Mouse (Mus musculus): ENCODE measurements at regions not wholly inside any gene's neighbourhood (a gene's known extent, or its start where the extent isn't known, plus 50 kb on each side); places are given as distances from the start of the nearest gene placed in this dataset.

- DNase-seq (ENCODE audit: low spot score), result no peak
- Histone ChIP-seq H3K4me2 (ENCODE audit: low read depth, low read length) (no peak overlapping the region), H3K9me3 (replicated peaks; ENCODE audit: control insufficient read depth, low read length) (no peaks in the 10 kb centered on the region), H3K36me3 (replicated peaks; ENCODE audit: control insufficient read depth, insufficient read depth, low read length) (no peaks in the 10 kb centered on the region), H3K4me3 (ENCODE audit: low read depth, low read length) (no peak overlapping the region), H3K4me1 (ENCODE audit: control insufficient read depth, insufficient read depth) (no peaks in the 10 kb centered on the region), H3K27me3 (ENCODE audit: control insufficient read depth, insufficient read depth, low read length) (peaks cover 16% of the 10 kb centered on the region; the same call in 1 of the 2 replicates), H3K27ac (ENCODE audit: low read depth) (no peak overlapping the region), H3K9ac (replicated peaks; ENCODE audit: low read depth, low read length) (no peak overlapping the region)
- 82% methylated on average over 8 of the region's 8 CpGs for WGBS
- ATAC-seq (ENCODE audit: insufficient read depth, low read depth), result no peak
- TF ChIP-seq CTCF (IDR thresholded peaks at IDR 0.05; ENCODE audit: low read depth), result no peak
- no peak for TF ChIP-seq EP300 (IDR thresholded peaks at IDR 0.05; ENCODE audit: low read depth)
These were observed 84.6 kb downstream of the Rplp1 start for GRCm38 (mm10) chr9:61829736-61830135.

- DNase-seq (ENCODE audit: low spot score) (no peak), ATAC-seq (ENCODE audit: insufficient read depth, low read depth) (no peak)
- no peak overlapping the region for H3K9ac ChIP-seq (replicated peaks; ENCODE audit: low read depth, low read length)
- no peaks in the 10 kb centered on the region for H3K4me1 ChIP-seq (ENCODE audit: control insufficient read depth, insufficient read depth)
- TF ChIP-seq CTCF (IDR thresholded peaks at IDR 0.05; ENCODE audit: low read depth) (no peak), EP300 (IDR thresholded peaks at IDR 0.05; ENCODE audit: low read depth) (no peak)
- no peaks in the 10 kb centered on the region for H3K36me3 ChIP-seq (replicated peaks; ENCODE audit: control insufficient read depth, insufficient read depth, low read length)
- no peak overlapping the region for H3K4me3 ChIP-seq (ENCODE audit: low read depth, low read length)
- no peak overlapping the region for H3K27ac ChIP-seq (ENCODE audit: low read depth)
- peaks cover 16% of the 10 kb centered on the region; the same call in 1 of the 2 replicates for H3K27me3 ChIP-seq (ENCODE audit: control insufficient read depth, insufficient read depth, low read length)
- WGBS, result 78% methylated on average over 3 of the region's 3 CpGs
- no peak overlapping the region for H3K4me2 ChIP-seq (ENCODE audit: low read depth, low read length)
- H3K9me3 ChIP-seq (replicated peaks; ENCODE audit: control insufficient read depth, low read length), result no peaks in the 10 kb centered on the region
These were observed 85.0 kb downstream of the Rplp1 start for GRCm38 (mm10) chr9:61829301-61829700.

- 93% methylated on average over 4 of the region's 4 CpGs for WGBS
- no peak for TF ChIP-seq EP300 (IDR thresholded peaks at IDR 0.05; ENCODE audit: low read depth)
- no peak for TF ChIP-seq CTCF (IDR thresholded peaks at IDR 0.05; ENCODE audit: low read depth)
- H3K4me2 ChIP-seq (ENCODE audit: low read depth, low read length), result no peak overlapping the region
These were observed 86.6 kb downstream of the Rplp1 start for GRCm38 (mm10) chr9:61827721-61828120.

GRCm38 (mm10) chr9:61827014-61827413, 87.3 kb downstream of the Rplp1 start:
- no peaks in the 10 kb centered on the region for H3K9me3 ChIP-seq (replicated peaks; ENCODE audit: control insufficient read depth, low read length)
- no peak overlapping the region for H3K9ac ChIP-seq (replicated peaks; ENCODE audit: low read depth, low read length)
- no peak overlapping the region for H3K4me3 ChIP-seq (ENCODE audit: low read depth, low read length)
- TF ChIP-seq CTCF (IDR thresholded peaks at IDR 0.05; ENCODE audit: low read depth) (no peak), EP300 (IDR thresholded peaks at IDR 0.05; ENCODE audit: low read depth) (no peak)
- H3K27me3 ChIP-seq (ENCODE audit: control insufficient read depth, insufficient read depth, low read length), result peaks cover 16% of the 10 kb centered on the region; the same call in 1 of the 2 replicates
- no peak overlapping the region for H3K27ac ChIP-seq (ENCODE audit: low read depth)
- 59% methylated on average over 2 of the region's 2 CpGs for WGBS
- no peak overlapping the region for H3K4me2 ChIP-seq (ENCODE audit: low read depth, low read length)
- no peak for ATAC-seq (ENCODE audit: insufficient read depth, low read depth)
- DNase-seq (ENCODE audit: low spot score), result no peak
- H3K4me1 ChIP-seq (ENCODE audit: control insufficient read depth, insufficient read depth), result no peaks in the 10 kb centered on the region
- H3K36me3 ChIP-seq (replicated peaks; ENCODE audit: control insufficient read depth, insufficient read depth, low read length), result no peaks in the 10 kb centered on the region

More at GRCm38 (mm10) chr9:61827721-61828120, 86.6 kb downstream of the Rplp1 start:
- Histone ChIP-seq H3K27me3 (ENCODE audit: control insufficient read depth, insufficient read depth, low read length) (peaks cover 16% of the 10 kb centered on the region; the same call in 1 of the 2 replicates), H3K4me3 (ENCODE audit: low read depth, low read length) (no peak overlapping the region), H3K4me1 (ENCODE audit: control insufficient read depth, insufficient read depth) (no peaks in the 10 kb centered on the region), H3K9ac (replicated peaks; ENCODE audit: low read depth, low read length) (no peak overlapping the region), H3K9me3 (replicated peaks; ENCODE audit: control insufficient read depth, low read length) (no peaks in the 10 kb centered on the region), H3K36me3 (replicated peaks; ENCODE audit: control insufficient read depth, insufficient read depth, low read length) (no peaks in the 10 kb centered on the region), H3K27ac (ENCODE audit: low read depth) (no peak overlapping the region)
- ATAC-seq (ENCODE audit: insufficient read depth, low read depth), result no peak
- no peak for DNase-seq (ENCODE audit: low spot score)

- 44% methylated on average over 3 of the region's 3 CpGs for WGBS
These were observed 87.9 kb downstream of the Rplp1 start for GRCm38 (mm10) chr9:61826415-61826814.

GRCm38 (mm10) chr9:61825804-61826203, 88.5 kb downstream of the Rplp1 start:
- no peak overlapping the region for H3K9ac ChIP-seq (replicated peaks; ENCODE audit: low read depth, low read length)
- no peak for ATAC-seq (ENCODE audit: insufficient read depth, low read depth)

More at GRCm38 (mm10) chr9:61826415-61826814, 87.9 kb downstream of the Rplp1 start:
- H3K9ac ChIP-seq (replicated peaks; ENCODE audit: low read depth, low read length), result no peak overlapping the region
- no peak overlapping the region for H3K4me3 ChIP-seq (ENCODE audit: low read depth, low read length)
- no peak overlapping the region for H3K27ac ChIP-seq (ENCODE audit: low read depth)
- no peak for DNase-seq (ENCODE audit: low spot score)
- H3K27me3 ChIP-seq (ENCODE audit: control insufficient read depth, insufficient read depth, low read length), result peaks cover 16% of the 10 kb centered on the region; the same call in 1 of the 2 replicates
- TF ChIP-seq EP300 (IDR thresholded peaks at IDR 0.05; ENCODE audit: low read depth), result no peak
- no peak for TF ChIP-seq CTCF (IDR thresholded peaks at IDR 0.05; ENCODE audit: low read depth)
- no peak for ATAC-seq (ENCODE audit: insufficient read depth, low read depth)
- no peak overlapping the region for H3K4me2 ChIP-seq (ENCODE audit: low read depth, low read length)
- H3K36me3 ChIP-seq (replicated peaks; ENCODE audit: control insufficient read depth, insufficient read depth, low read length), result no peaks in the 10 kb centered on the region
- no peaks in the 10 kb centered on the region for H3K9me3 ChIP-seq (replicated peaks; ENCODE audit: control insufficient read depth, low read length)
- H3K4me1 ChIP-seq (ENCODE audit: control insufficient read depth, insufficient read depth), result no peaks in the 10 kb centered on the region

More at GRCm38 (mm10) chr9:61825804-61826203, 88.5 kb downstream of the Rplp1 start:
- no peak overlapping the region for H3K4me3 ChIP-seq (ENCODE audit: low read depth, low read length)
- peaks cover 16% of the 10 kb centered on the region; the same call in 1 of the 2 replicates for H3K27me3 ChIP-seq (ENCODE audit: control insufficient read depth, insufficient read depth, low read length)
- H3K27ac ChIP-seq (ENCODE audit: low read depth), result no peak overlapping the region
- TF ChIP-seq EP300 (IDR thresholded peaks at IDR 0.05; ENCODE audit: low read depth) (no peak), CTCF (IDR thresholded peaks at IDR 0.05; ENCODE audit: low read depth) (no peak)
- no peak overlapping the region for H3K4me2 ChIP-seq (ENCODE audit: low read depth, low read length)
- H3K4me1 ChIP-seq (ENCODE audit: control insufficient read depth, insufficient read depth), result no peaks in the 10 kb centered on the region
- 54% methylated on average over 2 of the region's 2 CpGs for WGBS
- no peaks in the 10 kb centered on the region for H3K9me3 ChIP-seq (replicated peaks; ENCODE audit: control insufficient read depth, low read length)
- DNase-seq (ENCODE audit: low spot score), result no peak
- no peaks in the 10 kb centered on the region for H3K36me3 ChIP-seq (replicated peaks; ENCODE audit: control insufficient read depth, insufficient read depth, low read length)
